Mouse (Mus musculus) thymus, postnatal 14 days (tissue): ENCODE measurements at regions not wholly inside any gene's neighbourhood (a gene's known extent, or its start where the extent isn't known, plus 50 kb on each side); places are given as distances from the start of the nearest gene placed in this dataset.

ENCODE experiments used
- DNase-seq: peaks from one replicate; pipeline ENCODE4 v3.0.0; 2021

- DNase-seq, result no peak
Measured at GRCm38 (mm10) chr2:50757837-50758541, 390.9 kb downstream of the Rnd3 start.

DNA sequence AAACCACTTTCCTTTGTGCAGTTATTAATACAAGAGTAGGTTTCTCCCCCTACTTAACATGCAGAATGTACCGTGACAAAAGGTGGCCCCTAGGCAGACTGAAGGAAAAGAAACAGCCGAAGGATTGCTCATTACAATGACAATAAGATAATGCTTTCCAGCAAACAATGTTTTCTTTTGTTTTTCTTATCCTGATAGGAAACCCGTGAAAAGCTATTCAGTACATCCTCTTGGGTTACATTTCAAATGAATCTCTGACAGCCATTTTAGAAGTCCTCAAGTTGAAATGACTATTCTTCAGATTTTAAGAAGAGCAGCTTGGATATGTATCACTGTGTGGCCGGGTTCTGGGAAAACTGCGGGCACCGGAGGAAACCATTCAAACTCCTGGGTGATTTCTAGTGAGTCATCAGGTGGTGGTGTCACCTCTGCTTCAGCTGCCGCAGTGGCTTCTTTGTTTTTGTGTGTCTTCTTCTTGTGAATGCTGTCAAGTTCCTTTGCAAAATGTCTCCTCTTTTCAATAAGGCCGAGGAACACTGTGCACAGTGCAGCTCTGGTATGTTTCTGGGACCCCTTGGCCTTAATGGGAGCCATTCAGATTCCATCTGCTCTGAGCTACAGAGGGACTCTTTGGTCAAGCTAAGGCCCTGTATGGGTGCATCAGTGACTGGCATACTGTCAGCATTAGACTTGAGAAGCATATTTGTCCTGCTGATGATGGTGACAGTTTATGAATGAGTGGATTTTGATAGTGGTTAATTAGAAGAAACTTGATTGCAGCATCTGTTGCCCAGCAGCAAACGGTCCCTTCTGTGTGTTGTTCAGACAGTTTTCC is 393.1 kb downstream of the Rnd3 start:
- no peak for DNase-seq

GRCm38 (mm10) chr2:50755160-50755559 is 393.8 kb downstream of the Rnd3 start:
- no peak for DNase-seq

DNA sequence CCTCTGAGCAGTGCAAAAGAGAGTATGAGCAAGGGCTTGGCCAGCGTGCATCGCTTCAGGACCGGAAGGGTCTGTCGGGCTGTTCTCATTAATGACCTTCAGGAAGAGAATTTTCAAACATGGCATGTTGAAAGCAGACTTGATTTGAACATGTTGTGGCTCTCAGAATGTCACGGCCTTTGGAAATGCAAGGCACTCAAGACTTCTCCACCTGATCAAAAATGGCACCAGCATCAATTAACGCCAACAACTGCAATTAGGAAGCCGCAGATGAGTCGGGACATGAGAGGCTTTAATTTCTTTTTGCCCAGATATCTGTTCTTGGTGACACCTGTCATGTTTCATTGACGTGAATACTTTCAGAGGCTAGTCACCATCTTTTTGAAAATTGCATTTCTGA is 396.5 kb downstream of the Rnd3 start:
- DNase-seq, result no peak

- no peak for DNase-seq
Measured at GRCm38 (mm10) chr2:50750799-50751198, 398.1 kb downstream of the Rnd3 start.

GRCm38 (mm10) chr2:50744625-50745214 is 404.2 kb downstream of the Rnd3 start:
- no peak for DNase-seq

DNA sequence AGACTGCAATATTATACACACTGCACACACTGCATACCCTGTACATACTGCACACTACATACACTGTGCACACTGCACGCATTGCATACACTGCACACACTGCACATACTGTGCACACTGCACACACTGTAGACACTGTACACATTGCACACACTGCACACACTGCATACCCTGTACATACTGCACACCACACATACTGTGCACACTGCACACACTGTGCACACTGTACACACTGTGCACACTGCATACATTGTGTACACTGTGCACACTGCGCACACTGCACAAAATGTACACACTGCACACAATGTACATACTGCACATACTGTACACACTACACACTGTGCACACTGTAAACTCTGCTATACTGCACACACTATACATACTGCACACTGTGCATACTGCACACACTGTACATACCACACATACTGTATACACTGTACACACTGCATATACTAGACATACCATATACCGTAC is 405.1 kb downstream of the Rnd3 start:
- DNase-seq, result no peak

- DNase-seq, result no peak
Measured at GRCm38 (mm10) chr2:50742421-50742820, 406.5 kb downstream of the Rnd3 start.

DNA sequence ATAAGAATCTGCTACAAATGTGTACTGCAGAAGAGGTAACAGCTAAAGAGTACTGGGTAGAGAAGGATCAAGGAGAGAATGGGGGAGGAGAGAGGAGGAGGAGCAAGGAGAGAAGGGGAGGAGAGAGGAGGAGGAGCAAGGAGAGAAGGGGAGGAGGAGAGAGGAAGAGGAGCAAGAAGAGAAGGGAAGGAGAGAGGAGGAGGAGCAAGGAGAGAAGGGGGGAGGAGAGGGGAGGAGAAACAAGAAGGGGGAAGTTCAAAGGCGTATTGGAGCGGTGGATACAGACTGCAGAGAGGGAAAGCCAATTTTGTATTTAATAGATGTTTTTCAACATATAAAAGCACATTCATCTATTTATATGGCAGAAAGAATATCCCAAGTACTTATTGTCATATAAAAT is 407.6 kb downstream of the Rnd3 start:
- DNase-seq, result no peak

- no peak for DNase-seq
Measured at GRCm38 (mm10) chr2:50739599-50739979, 409.3 kb downstream of the Rnd3 start.

DNA sequence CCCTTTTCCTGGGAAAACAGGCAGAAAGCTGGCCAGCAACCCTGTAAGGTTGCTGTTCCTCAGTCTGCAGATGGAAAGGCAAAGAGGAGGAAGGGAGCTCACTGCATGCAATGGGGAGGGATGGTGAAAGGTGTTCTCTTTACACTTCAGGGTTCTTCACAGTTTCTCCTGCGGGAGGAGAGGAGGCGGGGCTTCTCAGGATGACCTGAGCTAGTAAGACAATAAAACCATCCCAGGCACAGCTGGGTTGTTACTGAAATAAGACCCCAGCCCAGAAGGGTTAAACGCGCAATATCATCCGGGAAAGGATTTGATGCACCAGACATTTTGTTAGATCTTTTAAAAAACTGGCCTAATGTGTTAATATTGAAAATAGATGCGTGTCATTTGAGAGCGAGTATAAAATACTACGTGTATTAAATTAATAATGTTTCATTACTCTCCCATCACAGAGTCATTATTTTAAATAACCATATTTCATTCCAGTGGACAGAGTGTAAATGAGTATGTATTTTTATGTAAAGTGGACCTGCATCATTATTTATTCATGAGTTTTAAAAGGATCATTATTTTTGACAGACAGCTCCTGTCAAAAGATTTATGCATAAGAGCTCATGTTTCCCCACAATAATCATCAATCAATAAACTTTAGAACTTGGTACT is 409.8 kb downstream of the Rnd3 start:
- DNase-seq, result no peak

DNA sequence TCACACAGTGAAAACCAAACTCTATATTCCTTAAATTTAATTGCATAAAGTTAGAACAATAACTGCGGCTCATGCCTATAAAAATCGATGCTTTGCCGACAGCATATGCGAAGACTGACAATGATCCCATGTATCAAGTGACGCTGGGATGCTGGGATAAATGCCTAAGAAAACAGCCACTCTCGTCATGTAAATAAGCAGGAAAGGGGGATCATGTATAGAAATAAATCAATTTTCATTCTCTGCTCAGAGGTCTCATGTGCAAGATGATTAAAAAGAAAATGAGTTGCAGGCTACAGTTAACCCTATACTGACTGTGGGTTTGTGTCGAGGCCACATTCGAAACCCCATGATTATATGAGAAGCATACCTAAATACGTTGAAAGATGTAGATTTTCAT is 411.2 kb downstream of the Rnd3 start:
- DNase-seq, result no peak

- DNase-seq, result no peak
Measured at GRCm38 (mm10) chr2:50735029-50735428, 413.9 kb downstream of the Rnd3 start.

DNA sequence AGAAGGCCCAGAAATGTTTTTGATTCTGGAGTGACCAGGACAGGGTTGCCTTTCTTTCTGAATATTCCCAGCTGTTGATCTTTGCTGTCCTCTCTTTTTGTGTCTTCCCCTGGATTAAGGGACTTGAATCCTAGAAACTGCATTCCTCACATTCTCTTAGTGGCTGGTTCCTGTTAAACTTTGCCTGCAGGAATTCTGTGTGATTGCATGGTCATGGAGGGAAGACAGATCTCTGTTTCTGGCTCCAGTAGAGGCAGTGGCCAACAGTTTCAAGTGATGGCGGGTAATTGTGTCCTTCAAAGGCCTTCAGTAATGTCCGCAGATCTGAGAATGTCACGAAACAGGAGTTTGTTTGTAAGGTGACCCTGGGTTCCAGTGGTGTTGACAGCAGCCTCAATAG is 410.1 kb upstream of the Mmadhc start:
- DNase-seq, result no peak

- DNase-seq, result no peak
Measured at GRCm38 (mm10) chr2:50704297-50704696, 407.7 kb upstream of the Mmadhc start.

GRCm38 (mm10) chr2:50702584-50703450 is 406.2 kb upstream of the Mmadhc start:
- no peak for DNase-seq

GRCm38 (mm10) chr2:50698841-50699240 is 402.2 kb upstream of the Mmadhc start:
- no peak for DNase-seq

DNA sequence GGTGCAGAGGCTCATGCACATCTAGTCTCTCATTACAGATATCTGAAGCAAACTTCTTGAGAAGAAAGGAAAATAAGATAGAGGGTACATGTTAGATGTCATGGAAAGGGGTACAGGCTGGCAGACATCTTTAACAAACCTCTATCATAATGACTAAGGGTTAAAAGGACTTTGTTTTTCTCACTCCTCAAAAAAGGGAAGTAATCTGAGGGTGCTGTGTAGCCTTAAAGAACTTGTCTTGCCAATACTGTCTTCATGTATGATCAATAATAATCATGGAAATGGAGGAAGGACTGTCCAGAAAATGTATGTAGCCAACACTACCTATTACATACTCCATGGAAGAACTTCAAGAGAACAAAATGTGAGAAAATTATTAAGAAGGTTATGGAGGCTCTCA is 400.0 kb upstream of the Mmadhc start:
- no peak for DNase-seq

DNA sequence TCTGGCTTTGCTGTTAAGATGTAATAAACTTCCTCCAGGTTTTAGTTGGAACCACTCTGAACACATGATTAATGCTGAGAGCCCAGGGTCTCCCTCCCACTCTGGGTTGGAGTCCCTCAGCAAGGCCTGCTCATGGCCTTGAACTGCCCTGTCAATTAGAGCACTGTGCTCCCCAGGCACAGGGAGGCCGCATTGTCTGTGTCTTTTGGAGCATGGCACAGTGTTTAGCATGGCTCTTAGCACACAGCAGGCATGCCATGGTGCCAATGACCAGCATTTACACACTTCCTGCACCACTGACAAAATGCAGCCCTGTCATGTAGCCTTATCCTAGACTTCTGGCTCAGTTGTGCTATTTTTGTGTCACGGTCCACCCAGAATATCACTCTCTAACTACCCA is 398.2 kb upstream of the Mmadhc start:
- DNase-seq, result no peak

GRCm38 (mm10) chr2:50693784-50694350 is 397.3 kb upstream of the Mmadhc start:
- DNase-seq, result no peak

- DNase-seq, result no peak
Measured at GRCm38 (mm10) chr2:50690120-50691103, 393.8 kb upstream of the Mmadhc start.
